Mouse (Mus musculus): ENCODE measurements around the gene Myh10.
"Not testable (repeated sequence)": the region's sequence is repeated elsewhere in the genome, so short reads cannot be mapped to it uniquely, and the experiment has no call there.

Myh10 gene

GRCm38 (mm10) chr11:68790720-68791119 is 99.4 kb downstream of the Myh10 start:
- no peak for DNase-seq (ENCODE audit: low spot score)

- no peak for DNase-seq (ENCODE audit: low spot score)
Observed at GRCm38 (mm10) chr11:68791794-68792193, 100.4 kb downstream of the Myh10 start.

- DNase-seq (ENCODE audit: low spot score), result no peak
Observed at GRCm38 (mm10) chr11:68798258-68798657, 106.9 kb downstream of the Myh10 start.

- no peak for DNase-seq (ENCODE audit: low spot score)
Observed at GRCm38 (mm10) chr11:68805148-68805547, 113.8 kb downstream of the Myh10 start.

GRCm38 (mm10) chr11:68807787-68808186 is 116.4 kb downstream of the Myh10 start:
- DNase-seq (ENCODE audit: low spot score), result peak; percentile 61

GRCm38 (mm10) chr11:68811881-68812577 is 120.7 kb downstream of the Myh10 start:
- no peak for DNase-seq (ENCODE audit: low spot score)

GRCm38 (mm10) chr11:68818416-68818815 is 127.1 kb downstream of the Myh10 start:
- DNase-seq (ENCODE audit: low spot score), result no peak

- DNase-seq (ENCODE audit: low spot score), result no peak
Observed at GRCm38 (mm10) chr11:68819226-68819805, 128.0 kb downstream of the Myh10 start.

GRCm38 (mm10) chr11:68822326-68822725 is 131.0 kb downstream of the Myh10 start:
- no peak for DNase-seq (ENCODE audit: low spot score)

GRCm38 (mm10) chr11:68826735-68827134 is 135.4 kb downstream of the Myh10 start:
- DNase-seq (ENCODE audit: low spot score), result no peak

- not testable (repeated sequence) for DNase-seq (ENCODE audit: low spot score)
Observed at GRCm38 (mm10) chr11:68831580-68831979, 140.2 kb downstream of the Myh10 start.

- no peak for DNase-seq (ENCODE audit: low spot score)
Observed at GRCm38 (mm10) chr11:68832793-68833192, 141.4 kb downstream of the Myh10 start.

- DNase-seq (ENCODE audit: low spot score), result no peak
Observed at GRCm38 (mm10) chr11:68833593-68833992, 142.2 kb downstream of the Myh10 start.

GRCm38 (mm10) chr11:68835034-68835433 is 143.7 kb downstream of the Myh10 start:
- DNase-seq (ENCODE audit: low spot score), result no peak

GRCm38 (mm10) chr11:68839606-68840005 is 148.2 kb downstream of the Myh10 start:
- no peak for DNase-seq (ENCODE audit: low spot score)

- DNase-seq (ENCODE audit: low spot score), result no peak
Observed at GRCm38 (mm10) chr11:68850862-68851261, 159.5 kb downstream of the Myh10 start.

- DNase-seq (ENCODE audit: low spot score), result no peak
Observed at GRCm38 (mm10) chr11:68851644-68852485, 160.5 kb downstream of the Myh10 start.

- DNase-seq (ENCODE audit: low spot score), result peak; percentile 72
Observed at GRCm38 (mm10) chr11:68852486-68852901, 161.1 kb downstream of the Myh10 start.

GRCm38 (mm10) chr11:68852932-68853409 is 161.6 kb downstream of the Myh10 start:
- peak; percentile 99 for DNase-seq (ENCODE audit: low spot score)

- DNase-seq (ENCODE audit: low spot score), result no peak
Observed at GRCm38 (mm10) chr11:68853611-68854401, 162.4 kb downstream of the Myh10 start.

GRCm38 (mm10) chr11:68854621-68855020 is 163.3 kb downstream of the Myh10 start:
- no peak for DNase-seq (ENCODE audit: low spot score)

- DNase-seq (ENCODE audit: low spot score), result no peak
Observed at GRCm38 (mm10) chr11:68857329-68857728, 166.0 kb downstream of the Myh10 start.
